24 mouse cellular contexts compared by ENCODE assay signal in genomic region chr10:121623670-121624069, GRCm38 (mm10). TPM values are rescaled to one million over a fixed set of nuclear protein-coding genes. Genes with fewer than 3 reads are reported as not detected.
A peak's percentile ranks its signal among the peaks of the same experiment; 100 is the strongest.
DNase-seq lines count a peak whose midpoint lies in the region; ATAC-seq lines count a peak whose summit lies in the region.
"Had no signal": no experiment of that assay in that cellular context is flagged by ENCODE, and none has a peak within 500 bp of the region (broad histone marks: within the 10 kb centered on the region; RNA-seq: fewer than 3 reads in every experiment).

No protein-coding gene starts in this region.

- intact Hi-C loops in heart, postnatal 10 days (cut with DNase I) = loop anchor here (2.0 kb wide), 1 partner anchor 37 kb away; the partner anchor contains the start of gene Tbk1

- H3K27me3 ChIP-seq in liver, embryonic 12.5 days (replicated peaks) = no peaks in the 10 kb centered on the region
- H3K27me3 ChIP-seq: embryonic facial prominence, embryonic 12.5 days; intestine, embryonic 15.5 days; neural tube, embryonic 15.5 days had no signal

- H3K27ac ChIP-seq in liver, embryonic 12.5 days = no peak overlapping the region
- H3K27ac ChIP-seq: embryonic facial prominence, embryonic 12.5 days; heart, embryonic 10.5 days; hindbrain, embryonic 10.5 days; intestine, embryonic 15.5 days; neural tube, embryonic 15.5 days had no signal

- no peaks in the 10 kb centered on the region for H3K9me3 ChIP-seq in liver, embryonic 12.5 days (replicated peaks)
- H3K9me3 ChIP-seq: embryonic facial prominence, embryonic 12.5 days; heart, embryonic 10.5 days; hindbrain, embryonic 10.5 days; intestine, embryonic 15.5 days; neural tube, embryonic 15.5 days had no signal

- no peak for ATAC-seq in liver, embryonic 12.5 days
- no peak for ATAC-seq in megakaryocyte progenitor cell, adult 5-6 weeks (replicated peaks; ENCODE audit: poor library complexity)
- ATAC-seq: hindbrain, embryonic 16.5 days; intestine, embryonic 15.5 days had no signal

- no peak overlapping the region for H3K4me3 ChIP-seq in liver, embryonic 12.5 days
- H3K4me3 ChIP-seq: embryonic facial prominence, embryonic 12.5 days; intestine, embryonic 15.5 days had no signal

- H3K4me2 ChIP-seq in liver, embryonic 12.5 days = peak overlapping the region; percentile 87
- H3K4me2 ChIP-seq: intestine, embryonic 15.5 days; midbrain, embryonic 11.5 days had no signal

- peak; percentile 53 for DNase-seq in heart, adult 11 months
- no peak for DNase-seq in heart, postnatal 10 days
- peak; percentile 31 for DNase-seq in lung, postnatal 36 days
- DNase-seq in lung, postnatal 25 days (ENCODE audit: low spot score) = no peak
- no peak for DNase-seq in layer of hippocampus, adult 9-10 months (ENCODE audit: low spot score)
- DNase-seq: B cell, adult 2 months; cerebellum, adult 2 months; cerebellum, postnatal 25 days; gastrocnemius, postnatal 36 days; kidney, adult 8-10 months; kidney, postnatal 10 days; right cerebral cortex, postnatal 14 days had no signal

- H3K36me3 ChIP-seq in liver, embryonic 12.5 days = peaks cover 49% of the 10 kb centered on the region

- peaks cover 26% of the 10 kb centered on the region for H3K4me1 ChIP-seq in liver, embryonic 12.5 days

- H3K9ac ChIP-seq in liver, embryonic 12.5 days = peak overlapping the region; percentile 97
- H3K9ac ChIP-seq: embryonic facial prominence, embryonic 12.5 days; intestine, embryonic 15.5 days; neural tube, embryonic 15.5 days had no signal

- WGBS in liver, embryonic 12.5 days (ENCODE audit: insufficient replicate concordance) = 80% methylated on average over 7 of the region's 7 CpGs

RNA-seq across cellular contexts. Expression of gene Xpot, which starts 2.5 kb away (rescaled TPM):
- 10 to 100 TPM; 31.7 to 33.8 TPM for total RNA-seq in heart, postnatal 10 days (2021)
- polyA plus RNA-seq in liver, embryonic 12.5 days (2016; fragmentation: Nextera tagmentation; extraction: Ambion mirVana) = 67.8 and 68.8 TPM in 2 replicates
- total RNA-seq in megakaryocyte progenitor cell, adult 5-6 weeks (2015) = 88.9 and 102 TPM in 2 replicates
- total RNA-seq in megakaryocyte progenitor cell, adult 5-6 weeks (2017) = 93.7 and 151 TPM in 2 replicates

RNA-seq across cellular contexts. Expression of gene D930020B18Rik, which starts 17.7 kb away (rescaled TPM):
- not detected for total RNA-seq in heart, postnatal 10 days (2021)
- polyA plus RNA-seq in liver, embryonic 12.5 days (2016; fragmentation: Nextera tagmentation; extraction: Ambion mirVana) = 0.11 and 0.18 TPM in 2 replicates
- total RNA-seq in megakaryocyte progenitor cell, adult 5-6 weeks (2015) = not detected in 2 replicates
- not detected in 2 replicates for total RNA-seq in megakaryocyte progenitor cell, adult 5-6 weeks (2017)
- total RNA-seq: gastrocnemius, adult 18-20 months; gastrocnemius, postnatal 36 days had no signal
- polyA plus RNA-seq: heart, postnatal 0 days; hindbrain, embryonic 10.5 days; midbrain, embryonic 11.5 days; spleen, adult 2 months had no signal

RNA-seq across cellular contexts. Expression of gene Tbk1, which starts 37.1 kb away (rescaled TPM):
- 10 to 100 TPM; 17.3 to 19.5 TPM for total RNA-seq in heart, postnatal 10 days (2021)
- 24.8 and 25.8 TPM in 2 replicates for polyA plus RNA-seq in liver, embryonic 12.5 days (2016; fragmentation: Nextera tagmentation; extraction: Ambion mirVana)
- total RNA-seq in megakaryocyte progenitor cell, adult 5-6 weeks (2015) = 36.9 and 39.3 TPM in 2 replicates
- total RNA-seq in megakaryocyte progenitor cell, adult 5-6 weeks (2017) = 71.9 and 78.3 TPM in 2 replicates

Comparison
In these comparisons a context has a peak if more than half of its experiments do, and no peak if none do; other contexts are left out.
1. DNase-seq: peak in heart, adult 11 months (single experiment) and lung, postnatal 36 days (single experiment); none in heart, postnatal 10 days (0 of 2), lung, postnatal 25 days (single experiment) and layer of hippocampus, adult 9-10 months (single experiment).